Mouse (Mus musculus) gastrocnemius, adult 8-10 months (tissue): ENCODE measurements around the gene Gm21833. TPM values are rescaled to one million over a fixed set of nuclear protein-coding genes. Genes with fewer than 3 reads are reported as not detected.
"Not testable (repeated sequence)": the region's sequence is repeated elsewhere in the genome, so short reads cannot be mapped to it uniquely, and the experiment has no call there.

Source experiments
- DNase-seq, 2 experiments: peaks; one replicate each; pipeline ENCODE4 v3.0.0; 2022; ENCODE audit warnings: low spot score in 2 of 2
- total RNA-seq, 4 experiments: library from RNA; stranded (reverse); gene quantifications; 2 replicates each; pipeline ENCODE4 v1.2.4; 2022

Gm21833 gene
- total RNA-seq, result not detected

GRCm38 (mm10) chr16:82828082-82828481, at the start of gene Gm21833:
Gene Gm21833, plus strand, starts transcription at chr16:82828382.
- DNase-seq, result not testable (repeated sequence)

DNA sequence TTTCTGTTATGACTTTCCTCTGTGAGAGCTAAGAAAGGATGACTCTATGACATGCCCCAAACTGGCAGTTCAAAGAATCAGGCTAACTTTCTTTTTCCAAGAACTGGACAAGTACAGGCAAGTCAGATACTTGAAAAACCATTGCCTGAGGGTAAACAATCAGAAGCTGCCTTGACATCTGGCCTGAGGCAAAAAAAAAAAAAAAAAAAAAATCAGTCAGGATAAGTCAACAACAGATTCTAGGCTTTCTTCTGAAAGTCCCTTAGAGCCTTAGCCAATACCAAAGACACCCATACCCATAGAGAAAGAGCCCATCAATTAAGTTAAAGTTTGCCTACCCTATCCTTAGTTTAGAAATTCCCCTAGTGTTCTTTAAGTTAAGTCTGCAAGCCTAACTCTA, 38.7 kb upstream of the Gm21833 start:
- no peak for DNase-seq

GRCm38 (mm10) chr16:82796489-82796888, 31.7 kb upstream of the Gm21833 start:
- no peak for DNase-seq

DNA sequence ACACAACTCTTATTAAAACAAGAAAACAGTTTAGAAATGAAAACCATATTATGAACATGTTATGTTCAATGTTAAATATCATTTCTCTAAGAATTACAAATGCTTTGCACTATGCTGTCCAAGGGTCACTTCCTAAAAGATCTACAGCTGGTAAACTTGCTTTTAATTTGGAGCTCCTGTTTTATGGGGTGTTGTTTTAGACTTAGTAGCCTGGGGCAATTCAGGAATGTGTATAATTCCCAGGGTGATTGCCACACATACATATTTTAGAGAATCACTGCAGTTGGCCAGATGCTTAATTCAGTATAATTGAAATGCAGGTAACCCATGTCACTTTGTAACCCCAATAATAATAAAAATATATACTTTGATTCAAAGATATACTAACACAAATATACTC, 12.9 kb upstream of the Gm21833 start:
- no peak for DNase-seq

GRCm38 (mm10) chr16:82816615-82817014, 11.6 kb upstream of the Gm21833 start:
- no peak for DNase-seq

DNA sequence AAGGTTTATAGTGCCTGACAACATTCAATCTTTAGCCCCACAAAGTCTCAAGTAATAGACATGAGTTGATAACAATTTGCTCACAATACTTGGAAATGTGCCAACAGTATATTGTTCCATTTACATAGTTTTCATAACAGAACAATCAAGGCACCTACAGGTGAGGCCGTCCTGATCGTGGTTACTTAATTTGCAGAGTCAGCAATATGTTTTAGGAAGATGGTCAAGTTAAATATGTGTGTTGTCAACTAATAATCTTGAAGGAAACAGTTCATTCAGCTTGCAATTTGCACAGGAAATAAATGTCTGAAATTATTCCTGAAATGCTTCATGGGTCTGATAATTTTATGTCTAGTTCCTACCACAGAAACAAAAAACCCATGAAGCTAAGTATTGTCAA, 27.6 kb downstream of the Gm21833 start:
- no peak for DNase-seq

- no peak for DNase-seq
Measured at GRCm38 (mm10) chr16:82864590-82864989, 36.4 kb downstream of the Gm21833 start.
